14 mouse cellular contexts compared by ENCODE assay signal in genomic region chr9:115841684-115842083, GRCm38 (mm10).
"Had no signal": no experiment of that assay in that cellular context is flagged by ENCODE, and none has a peak within 500 bp of the region (broad histone marks: within the 10 kb centered on the region; RNA-seq: fewer than 3 reads in every experiment).

No protein-coding gene starts in this region.

- ATAC-seq: liver, embryonic 12.5 days had no signal

- H3K9ac ChIP-seq: limb, embryonic 12.5 days; limb, embryonic 15.5 days; liver, embryonic 12.5 days; liver, embryonic 15.5 days had no signal

- H3K27me3 ChIP-seq: limb, embryonic 12.5 days; limb, embryonic 15.5 days; liver, embryonic 12.5 days; liver, embryonic 15.5 days had no signal

- H3K4me1 ChIP-seq: limb, embryonic 12.5 days; limb, embryonic 15.5 days; liver, embryonic 12.5 days; liver, embryonic 15.5 days had no signal

- DNase-seq: kidney, postnatal 14 days; kidney, postnatal 4 days; left cerebral cortex, postnatal 4 days; lung, adult 2 months; lung, postnatal 14 days; lung, postnatal 4 days; midbrain, embryonic 14.5 days; thymus, adult 18-20 months; thymus, postnatal 36 days had no signal

- H3K27ac ChIP-seq: limb, embryonic 12.5 days; limb, embryonic 15.5 days; liver, embryonic 12.5 days; liver, embryonic 15.5 days had no signal

- H3K4me3 ChIP-seq: limb, embryonic 12.5 days; limb, embryonic 15.5 days; liver, embryonic 12.5 days; liver, embryonic 15.5 days had no signal

- H3K36me3 ChIP-seq: limb, embryonic 12.5 days; limb, embryonic 15.5 days; liver, embryonic 12.5 days; liver, embryonic 15.5 days had no signal

- H3K9me3 ChIP-seq: limb, embryonic 12.5 days; limb, embryonic 15.5 days; liver, embryonic 12.5 days; liver, embryonic 15.5 days had no signal

- H3K4me2 ChIP-seq: limb, embryonic 12.5 days; limb, embryonic 15.5 days; liver, embryonic 12.5 days; liver, embryonic 15.5 days; midbrain, embryonic 11.5 days had no signal
